Mouse (Mus musculus): ENCODE results near the gene Slc7a1.

GRCm38 (mm10) chr5:148363441-148364113 lies 36.1 kb downstream of the Slc7a1 start:
- TF ChIP-seq CTCF (IDR thresholded peaks at IDR 0.05; ENCODE audit: extremely low read depth, insufficient read depth, low read length) (no peak), POLR2A (IDR thresholded peaks at IDR 0.05; ENCODE audit: extremely low read depth, insufficient read depth, low read length) (no peak)
